Mouse (Mus musculus) forelimb bud, embryonic 11.5 days (tissue): ENCODE results near the gene Hoxa5.

Experiments
- DNase-seq: peaks from one replicate; pipeline ENCODE4 v3.0.0-alpha.2; 2012; ENCODE audit warnings: low read depth, low spot score

The Hoxa5 gene

DNA sequence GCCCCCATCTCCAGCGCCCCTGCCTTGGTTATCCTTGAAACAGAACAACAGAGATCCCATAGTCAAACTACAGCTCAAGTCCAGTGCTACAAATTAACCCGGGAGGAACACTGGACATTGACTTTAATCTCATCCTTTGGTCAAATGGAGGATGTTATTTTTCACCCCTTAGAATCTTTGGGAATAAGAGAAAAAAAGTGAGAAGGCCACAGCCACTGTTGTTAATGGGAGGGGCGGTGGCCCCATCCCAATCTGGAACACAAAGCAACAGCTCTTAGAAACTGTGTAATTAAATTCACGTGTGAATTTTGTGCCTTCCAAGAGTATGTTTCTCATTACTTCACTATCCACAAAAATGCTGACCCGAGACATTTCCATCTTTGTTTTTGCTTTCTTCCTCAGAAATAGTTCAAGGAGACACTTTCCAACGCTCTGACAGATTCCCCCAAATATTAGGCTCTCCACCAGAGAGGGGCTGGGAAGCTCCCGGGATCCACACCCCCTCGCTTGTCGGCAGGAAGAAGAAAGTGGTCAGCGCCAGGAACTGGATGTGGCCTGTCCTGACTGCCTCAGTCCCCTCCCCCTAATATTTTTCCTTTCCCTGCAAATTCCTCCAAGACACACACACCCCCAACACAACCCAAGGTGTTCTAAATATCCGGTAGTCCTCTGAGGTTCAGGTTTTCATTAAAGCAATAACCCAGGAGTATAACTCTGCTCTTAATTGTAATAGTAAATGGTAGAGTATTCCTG lies 23.3 kb upstream of the Hoxa5 start:
- DNase-seq, result peak; percentile 85

DNA sequence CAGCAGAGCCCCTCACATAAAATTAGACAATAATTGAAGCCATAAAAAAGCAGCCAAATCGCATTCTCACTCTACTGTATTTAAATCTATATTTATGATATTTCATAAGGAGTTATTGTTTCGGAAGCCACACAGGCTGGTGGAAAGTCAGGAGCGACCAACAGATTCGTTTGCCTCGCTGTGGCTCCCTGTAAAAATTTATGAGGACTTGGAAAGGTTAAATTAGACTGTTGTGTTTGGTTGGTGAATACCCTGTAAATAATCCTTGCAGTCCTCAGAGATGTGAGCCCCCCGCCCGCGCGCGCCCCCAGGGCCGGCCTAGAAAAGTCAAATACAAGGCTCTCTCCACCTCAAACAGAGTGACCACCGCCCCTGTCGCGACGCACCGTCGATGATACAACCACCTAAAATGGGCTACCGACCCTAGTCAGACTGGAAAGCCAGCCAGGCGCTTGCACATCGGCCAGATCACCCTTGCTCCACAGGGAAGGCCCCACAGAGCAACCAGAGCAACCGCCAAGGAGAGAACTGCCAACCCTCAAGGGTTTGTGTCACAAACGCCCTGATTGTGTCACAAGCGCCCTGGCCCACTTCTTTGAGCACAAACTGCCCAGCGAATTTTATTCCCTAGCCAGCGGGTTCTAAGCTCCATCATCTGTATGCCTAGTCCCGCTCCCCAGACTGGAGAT lies 22.3 kb upstream of the Hoxa5 start:
- DNase-seq, result no peak

DNA sequence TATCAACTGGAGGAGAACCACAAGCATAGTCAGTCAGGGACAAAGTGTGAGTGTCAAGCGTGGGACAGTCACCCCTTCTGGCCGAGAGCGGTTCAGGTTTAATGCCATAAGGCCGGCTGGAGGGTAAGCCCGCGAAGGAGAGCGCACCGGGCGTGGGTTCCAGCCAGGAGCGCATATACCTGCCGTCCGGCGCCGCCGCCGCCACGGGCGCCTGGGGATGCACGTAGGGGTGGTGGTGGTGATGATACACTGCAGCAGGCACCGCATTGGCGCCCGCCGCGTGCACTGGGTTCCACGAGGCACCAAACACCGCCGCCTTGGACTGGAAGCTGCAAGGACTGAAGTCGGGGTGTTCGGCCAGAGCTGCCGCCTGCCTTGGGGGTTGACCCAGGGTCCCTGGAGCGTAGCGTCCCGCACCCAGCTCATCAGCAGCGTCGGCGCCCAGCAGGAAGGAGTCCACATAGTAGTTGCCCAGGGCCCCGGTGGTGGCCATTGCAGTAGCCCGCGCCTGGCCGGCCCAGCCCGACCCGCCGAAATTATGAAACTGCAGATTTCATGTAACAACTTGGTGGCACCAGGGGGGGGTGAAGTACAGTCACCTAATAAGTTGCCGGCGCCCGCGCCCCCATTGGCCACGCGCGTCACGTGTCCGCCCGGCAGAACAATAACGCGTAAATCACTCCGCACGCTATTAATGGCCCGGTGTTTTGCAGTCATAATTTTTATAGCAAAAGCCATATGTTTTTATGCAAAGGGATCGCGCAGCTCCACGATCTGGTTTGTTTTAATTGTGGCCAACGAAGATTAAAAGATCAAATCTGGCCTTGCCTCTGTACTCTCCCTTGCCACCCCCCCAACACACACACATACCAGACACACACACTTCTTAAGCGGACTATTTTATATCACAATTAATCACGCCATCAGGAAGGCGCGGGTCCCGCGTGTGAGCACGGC lies 21.5 kb upstream of the Hoxa5 start:
- DNase-seq, result peak; percentile 96

DNA sequence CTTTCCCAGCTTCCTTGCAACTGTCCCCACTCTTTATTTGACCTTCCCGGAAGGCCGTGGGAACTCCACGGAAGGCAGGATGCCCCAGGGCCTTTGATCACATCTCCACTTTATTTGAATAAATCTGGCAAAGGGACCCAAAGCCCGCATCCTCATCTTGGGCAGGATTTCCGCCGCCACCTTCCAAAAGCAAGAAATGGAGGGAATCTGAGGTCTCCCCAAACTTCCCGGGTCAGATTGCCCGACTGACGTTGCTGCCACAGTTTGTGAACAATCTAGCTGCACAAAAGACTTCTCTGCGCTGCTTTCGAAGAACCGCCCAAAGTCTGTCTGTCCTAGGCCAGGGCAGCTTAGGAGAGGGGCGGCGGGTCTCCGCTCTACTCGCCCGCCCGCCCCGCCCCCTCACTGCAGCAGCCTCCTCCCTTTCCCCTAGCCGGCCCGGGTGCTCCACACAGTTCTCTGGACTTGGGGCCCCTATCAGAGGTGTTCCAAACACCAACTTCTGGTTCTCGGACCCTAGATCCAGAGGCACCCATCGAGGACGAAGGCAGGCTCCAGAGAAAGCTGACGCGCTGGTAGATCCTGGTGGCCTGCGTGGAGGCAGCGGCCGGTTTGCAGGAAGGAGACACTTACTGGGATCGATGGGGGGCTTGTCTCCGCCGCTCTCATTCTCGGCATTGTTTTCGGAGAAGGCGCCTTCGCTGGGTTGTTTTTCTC lies 20.7 kb upstream of the Hoxa5 start:
- no peak for DNase-seq

DNA sequence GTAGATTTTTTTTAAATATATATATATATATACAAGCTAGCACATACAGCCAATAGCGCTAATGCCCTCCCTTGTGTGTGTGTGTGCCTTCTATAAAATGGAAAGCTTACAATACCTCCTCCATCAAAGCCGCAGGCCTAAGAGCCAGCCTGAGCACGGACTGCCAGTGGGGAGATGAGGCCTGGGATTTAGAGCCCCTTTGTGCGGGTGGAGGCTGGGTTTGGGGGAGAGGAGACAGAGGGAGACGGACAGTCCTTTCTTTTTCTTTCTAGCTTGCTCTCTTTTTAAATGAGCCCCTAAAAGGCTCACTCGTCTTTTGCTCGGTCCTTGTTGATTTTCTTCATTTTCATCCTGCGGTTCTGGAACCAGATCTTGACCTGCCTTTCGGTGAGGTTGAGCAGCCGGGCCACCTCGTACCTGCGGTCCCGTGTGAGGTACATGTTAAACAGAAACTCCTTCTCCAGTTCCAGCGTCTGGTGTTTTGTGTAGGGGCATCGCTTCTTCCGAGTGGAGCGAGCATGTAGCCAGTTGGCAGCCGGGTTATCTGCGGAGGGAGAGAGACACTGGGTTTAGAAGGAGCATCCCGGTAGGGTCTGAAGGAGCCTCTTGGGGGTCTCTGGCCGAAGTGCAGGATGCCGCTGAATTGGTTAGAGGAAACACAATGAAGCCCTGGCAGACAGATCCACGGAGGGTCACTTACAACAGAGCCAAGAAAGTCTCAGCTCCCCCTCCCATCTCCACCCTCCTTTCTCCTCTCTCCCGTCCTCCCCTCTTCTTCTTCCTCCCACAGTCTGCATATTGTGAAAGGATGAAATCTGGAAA lies 19.8 kb upstream of the Hoxa5 start:
- DNase-seq, result no peak

DNA sequence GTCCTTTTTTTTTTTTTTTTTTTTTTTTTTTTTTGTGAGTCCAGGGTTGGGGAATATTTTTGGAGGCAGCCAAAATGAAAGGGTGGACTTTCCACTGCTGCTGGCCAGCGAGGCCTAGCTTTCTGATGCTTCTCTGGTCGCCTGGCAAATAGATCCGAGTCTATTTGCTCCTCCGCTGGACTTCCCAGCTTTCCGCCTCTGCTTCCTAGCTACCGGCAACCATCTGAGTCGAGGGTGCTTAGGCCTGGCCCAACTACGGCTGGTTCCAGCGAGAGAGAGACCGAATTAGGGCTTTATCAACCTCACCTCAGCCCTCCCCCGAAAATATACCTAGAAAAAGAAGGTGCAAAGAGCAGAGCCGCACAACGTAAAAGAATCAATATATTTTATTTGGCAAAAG lies 18.3 kb upstream of the Hoxa5 start:
- DNase-seq, result no peak

DNA sequence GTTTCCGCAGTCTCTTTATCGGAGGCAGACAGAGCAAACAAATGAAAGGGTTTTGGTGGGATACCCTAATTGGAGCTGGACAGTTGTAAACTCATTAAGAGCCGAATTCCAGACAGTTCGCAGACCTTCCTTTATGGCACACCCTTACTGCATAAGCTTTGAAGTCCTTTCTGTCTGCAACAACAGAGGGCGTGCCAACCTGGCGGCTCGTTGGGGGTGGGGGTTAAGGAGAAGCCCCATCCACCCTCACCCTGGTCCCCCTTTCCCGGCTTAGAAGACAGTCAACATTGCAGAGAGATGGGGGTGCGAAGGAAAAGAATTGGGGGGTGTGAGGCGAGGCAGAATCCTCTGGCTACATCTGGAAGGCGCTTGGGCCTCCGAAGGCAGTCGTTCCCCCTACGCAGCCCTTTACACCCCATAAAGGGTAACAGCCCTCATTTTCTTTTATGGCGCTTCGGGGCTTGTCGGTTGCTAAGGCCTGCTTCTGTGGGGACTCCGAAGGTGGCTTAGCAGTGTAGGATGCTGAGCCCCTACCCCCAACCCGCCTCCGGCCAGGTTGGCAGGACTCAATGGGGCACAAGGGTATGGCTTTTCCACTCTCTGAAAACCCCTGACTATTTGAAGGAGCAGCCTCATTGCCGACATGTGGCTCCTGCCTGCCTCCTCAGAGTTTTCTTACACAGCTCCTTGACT lies 17.8 kb upstream of the Hoxa5 start:
- DNase-seq, result peak; percentile 90

DNA sequence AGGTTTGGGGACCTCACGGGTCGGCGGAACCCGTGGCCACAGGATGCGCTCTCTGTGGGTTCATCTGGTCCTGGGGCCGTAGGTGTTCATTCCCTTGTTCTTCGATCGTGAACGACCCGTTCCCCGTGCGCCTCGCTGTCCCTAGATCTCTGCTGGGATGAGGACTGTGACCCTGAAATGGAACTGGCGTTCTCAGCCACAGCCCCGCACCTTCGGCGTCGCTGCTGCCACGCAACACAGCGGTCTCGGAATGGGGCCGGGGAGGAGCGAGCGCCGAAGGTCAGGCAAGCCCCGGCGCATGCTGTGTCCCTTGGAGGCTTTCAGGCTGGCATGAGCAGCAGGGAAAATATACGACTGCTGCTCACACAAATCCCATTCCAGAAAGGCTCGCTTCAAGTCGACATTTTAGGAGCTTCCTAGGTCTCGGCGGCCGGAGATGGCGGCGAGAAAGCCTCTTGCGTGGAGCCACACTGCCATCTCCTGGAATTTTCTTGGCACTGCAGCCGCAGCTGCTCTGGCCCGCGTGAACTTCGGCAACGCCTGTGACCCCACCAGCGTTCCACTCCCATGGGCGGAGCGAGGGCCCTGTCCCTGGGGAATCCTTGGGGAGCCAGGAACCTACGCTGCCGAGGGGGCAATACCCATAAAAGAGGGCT lies 17.1 kb upstream of the Hoxa5 start, which contains the start of gene Hoxa7:
Gene Hoxa7 (minus strand): TSS at position 518 of the 656 bp plus-strand sequence.
- peak; percentile 98 for DNase-seq

DNA sequence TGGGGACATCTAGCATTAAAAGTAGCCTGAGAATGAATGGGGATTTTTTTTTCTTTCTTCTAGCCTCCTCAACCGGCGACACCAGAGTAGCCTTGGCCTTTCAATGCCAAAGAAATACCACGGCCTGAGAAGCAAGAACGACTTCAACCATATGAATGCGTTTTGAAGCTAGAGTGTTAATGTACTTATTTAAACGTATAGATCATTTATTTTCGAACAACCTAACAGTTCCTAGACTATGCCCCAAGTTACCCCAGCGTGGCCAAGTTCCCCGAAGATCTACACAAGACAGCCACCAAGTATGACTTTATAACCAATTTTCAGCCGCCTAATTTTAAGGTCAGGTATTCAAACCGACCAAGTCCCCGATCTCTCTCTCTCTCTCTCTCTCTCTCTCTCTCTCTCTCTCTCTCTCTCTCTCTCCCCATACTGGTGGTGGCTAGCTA lies 16.5 kb upstream of the Hoxa5 start:
- DNase-seq, result no peak

DNA sequence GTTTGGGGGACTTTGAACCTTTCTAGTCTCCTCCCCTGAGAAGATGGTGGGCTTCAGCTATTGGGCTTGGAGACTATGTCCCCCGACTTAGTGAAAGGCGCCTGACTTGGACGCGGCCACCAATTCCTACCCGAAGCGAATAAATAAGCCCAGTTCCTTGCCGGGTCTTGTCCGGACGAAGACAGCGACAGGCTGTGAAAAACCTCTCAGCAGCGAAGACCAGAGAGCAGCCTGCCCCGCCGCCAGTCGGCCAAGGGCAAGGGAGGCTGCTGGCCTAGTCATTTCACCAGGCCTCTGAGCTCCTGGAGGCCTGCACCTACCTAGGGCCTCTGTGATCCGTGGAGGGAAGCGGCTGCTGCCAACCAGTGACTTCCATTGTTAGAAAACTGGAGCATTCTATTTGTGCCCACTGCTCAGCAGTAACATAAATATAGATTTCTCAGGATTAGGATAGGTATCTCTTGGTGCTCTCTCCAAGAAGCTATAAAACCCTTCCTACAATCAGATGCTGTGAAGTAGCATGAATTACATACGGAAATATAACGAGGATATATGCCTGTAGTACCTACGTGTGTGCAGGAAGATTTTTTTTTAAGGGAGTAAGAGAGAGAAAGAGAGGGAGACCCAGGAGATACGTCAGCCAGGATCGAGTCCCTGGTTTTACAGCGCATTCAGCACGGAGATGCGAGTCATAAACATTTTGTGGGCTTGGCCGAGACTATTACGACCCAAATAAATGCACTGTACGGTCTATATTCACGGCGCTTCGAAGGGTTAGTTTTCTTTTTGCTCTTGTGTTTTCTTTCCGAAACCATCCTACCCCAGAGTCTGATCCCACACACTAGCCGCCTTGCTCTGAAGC lies 15.8 kb upstream of the Hoxa5 start:
- DNase-seq, result peak; percentile 58

DNA sequence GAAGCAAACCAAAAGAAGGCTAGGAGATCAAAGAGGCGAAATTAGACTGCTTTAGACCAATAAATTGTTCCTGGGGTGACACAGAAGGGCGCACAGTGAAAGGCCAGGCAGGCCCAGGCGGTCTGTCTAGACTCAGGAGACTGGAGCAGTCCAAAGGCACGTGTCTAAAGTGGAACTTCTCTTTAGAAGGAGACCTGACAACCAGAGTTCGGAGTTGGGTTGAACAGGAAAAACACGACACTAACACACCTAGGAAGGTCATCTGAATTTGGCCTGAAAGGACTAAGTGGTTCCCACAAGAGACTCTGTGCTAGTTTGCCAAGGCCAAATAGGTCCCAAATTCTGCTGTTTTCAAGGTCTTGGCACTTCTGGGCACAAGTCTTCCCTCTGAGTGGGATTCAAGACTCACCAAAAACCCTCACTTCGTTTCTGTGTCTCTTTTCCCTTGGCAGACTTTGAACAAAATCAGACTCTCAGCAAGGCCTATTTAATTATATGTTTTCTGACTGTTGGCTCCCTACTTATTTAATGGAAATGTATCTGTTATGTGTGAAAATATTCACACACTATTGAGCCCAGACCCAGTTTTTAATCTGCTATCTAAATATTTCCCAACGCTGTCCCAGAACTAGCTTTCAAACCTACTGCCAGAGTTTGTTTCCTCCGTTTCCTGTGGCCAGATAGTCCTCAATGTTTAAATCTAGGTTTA lies 15.0 kb upstream of the Hoxa5 start:
- no peak for DNase-seq

DNA sequence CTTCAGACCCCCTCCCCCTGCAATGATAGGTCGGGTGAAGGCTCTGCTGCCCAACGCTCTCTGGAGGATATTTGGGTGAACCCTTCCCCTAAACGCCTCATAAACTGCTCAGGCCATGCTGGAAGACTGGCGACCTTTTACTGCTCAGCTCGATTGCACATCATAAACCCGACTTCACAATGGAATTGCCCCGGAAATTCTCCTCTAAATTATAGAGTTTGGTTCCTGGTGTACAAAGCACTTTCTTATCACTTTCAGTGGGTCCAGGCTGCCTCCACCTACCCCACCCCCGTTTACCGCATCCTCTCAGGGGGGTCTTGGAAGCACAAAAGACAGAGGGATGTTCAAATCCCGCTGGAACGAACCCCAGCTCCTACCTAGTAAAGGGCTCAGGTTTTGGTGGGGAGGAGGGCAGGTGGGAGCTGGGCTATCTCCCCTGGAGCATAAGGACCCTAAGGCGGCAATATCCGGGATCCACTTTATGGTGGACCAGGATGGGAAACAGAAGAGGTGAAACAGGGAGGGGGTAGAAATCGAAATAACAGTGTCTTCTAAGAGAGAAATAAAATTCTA lies 14.3 kb upstream of the Hoxa5 start:
- DNase-seq, result no peak

DNA sequence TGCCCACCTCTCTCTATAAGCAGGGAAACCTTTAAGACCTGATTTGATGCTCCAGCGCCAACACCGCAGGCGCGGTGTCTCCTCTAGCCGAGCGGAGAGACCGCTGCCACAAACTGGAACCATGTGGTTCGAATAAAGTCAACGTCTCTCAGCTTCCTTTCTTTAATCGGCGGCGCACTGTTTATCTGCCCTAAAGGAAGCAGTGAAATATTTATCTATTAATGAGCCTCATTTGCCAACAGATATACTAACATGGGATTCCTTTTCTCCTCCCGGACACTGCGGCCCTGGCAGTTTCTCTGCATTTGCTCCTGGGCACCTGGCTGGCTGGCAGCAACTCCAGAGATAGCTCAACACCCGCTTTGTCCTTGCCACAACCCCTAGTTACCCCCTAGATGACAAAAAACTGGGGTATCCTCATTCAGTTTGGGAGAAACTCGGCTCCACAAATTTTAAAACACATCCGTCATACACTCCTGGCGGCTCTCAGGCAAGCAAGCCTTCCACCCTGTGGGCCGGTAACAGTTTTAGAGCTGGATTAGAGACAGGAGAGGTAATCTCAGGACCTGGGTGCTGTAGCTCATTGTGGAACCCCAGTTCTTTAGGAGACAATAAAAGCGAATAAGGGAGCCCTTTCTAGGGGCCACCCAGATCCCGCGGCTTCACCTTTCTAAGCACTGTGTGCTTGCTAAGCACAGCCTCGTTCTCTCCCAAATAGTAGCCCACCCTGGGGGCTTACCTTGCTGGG lies 13.7 kb upstream of the Hoxa5 start:
- DNase-seq, result peak; percentile 44

DNA sequence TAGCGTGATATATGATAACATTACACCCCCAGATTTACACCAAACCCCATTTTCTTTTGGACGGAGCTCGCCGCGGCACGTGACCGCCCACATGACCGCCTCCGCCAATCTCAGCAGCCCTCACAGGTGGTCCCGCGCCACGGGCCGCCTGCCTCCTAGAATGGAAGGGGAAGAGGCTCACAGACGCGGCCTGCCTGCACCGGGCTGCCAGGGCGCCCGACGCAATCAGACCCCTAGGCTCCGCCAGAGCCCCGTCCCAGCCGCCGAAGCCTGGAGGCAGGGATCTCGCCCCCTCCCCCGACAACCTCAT lies 13.0 kb upstream of the Hoxa5 start:
- peak; percentile 91 for DNase-seq

DNA sequence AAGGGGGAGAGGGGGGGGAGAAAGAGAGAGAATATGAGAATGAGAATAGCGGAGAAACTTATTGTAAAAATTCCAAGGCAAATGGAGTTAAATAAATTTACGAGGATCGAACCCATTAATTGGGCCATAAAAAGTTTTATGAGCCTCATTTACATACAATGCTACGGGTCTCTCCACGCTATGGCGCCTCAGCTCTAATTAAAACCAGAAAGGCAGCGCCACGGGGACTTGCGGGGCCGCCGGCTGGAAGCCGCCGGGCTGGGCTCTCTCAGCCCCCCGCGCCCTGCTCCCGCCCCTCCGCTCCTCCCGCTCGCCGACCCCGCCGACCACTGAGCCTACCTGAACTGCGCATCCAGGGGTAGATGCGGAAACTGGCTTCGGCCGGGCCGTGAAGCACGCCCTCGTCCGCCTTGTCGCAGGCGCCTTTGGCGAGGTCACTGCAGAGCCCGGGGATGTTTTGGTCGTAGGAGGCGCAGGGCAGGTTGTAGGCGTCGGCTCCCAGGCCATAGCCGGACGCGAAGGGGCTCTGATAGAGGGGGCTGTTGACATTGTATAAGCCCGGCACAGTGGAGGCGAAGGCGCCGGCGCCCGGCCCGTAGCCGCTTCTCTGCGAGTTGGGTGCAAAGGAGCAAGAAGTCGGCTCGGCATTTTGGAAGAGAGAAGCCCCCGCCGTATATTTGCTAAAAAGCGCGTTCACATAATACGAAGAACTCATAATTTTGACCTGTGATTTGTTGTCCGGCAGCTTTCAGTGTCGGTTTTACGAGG lies 12.5 kb upstream of the Hoxa5 start:
- peak; percentile 80 for DNase-seq
